Mouse (Mus musculus): ENCODE data around the gene Gm20388.

DNA sequence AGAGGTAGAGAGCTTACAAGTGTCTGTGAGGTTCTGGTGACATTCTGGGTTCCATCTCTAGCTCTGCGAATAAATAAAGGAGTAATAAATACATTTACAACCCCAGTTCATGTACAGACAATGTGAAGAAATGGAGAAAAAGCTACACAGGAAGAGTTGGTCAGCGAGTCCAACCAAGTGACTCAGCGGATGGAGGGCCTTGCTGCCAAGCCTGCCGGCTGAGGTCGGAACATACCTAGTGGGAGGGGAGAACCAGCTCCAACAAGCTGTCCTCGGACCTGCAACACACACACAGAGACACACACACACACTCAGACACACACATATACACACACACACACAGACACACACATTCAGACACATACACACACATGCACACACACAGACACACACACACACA lies 1118.4 kb downstream of the Gm20388 start:
- TF ChIP-seq CTCF (IDR thresholded peaks at IDR 0.05; ENCODE audit: low read depth) (no peak), EP300 (IDR thresholded peaks at IDR 0.05; ENCODE audit: low read depth) (no peak)
